Mouse (Mus musculus) forebrain, postnatal 0 days (tissue): ENCODE measurements at regions not wholly inside any gene's neighbourhood (a gene's known extent, or its start where the extent isn't known, plus 50 kb on each side); places are given as distances from the start of the nearest gene placed in this dataset.
"Not testable (repeated sequence)": the region's sequence is repeated elsewhere in the genome, so short reads cannot be mapped to it uniquely, and the experiment has no call there.

Source experiments
- ATAC-seq: fragments of 200-750 bp; cut with Nextera tagmentation; 2 replicates; pipeline ENCODE4 v1.8.0; 2017; ENCODE audit warnings: mild to moderate bottlenecking, moderate library complexity
- DNase-seq: peaks from one replicate; pipeline ENCODE4 v3.0.0-alpha.2; 2015
- H3K27ac ChIP-seq: fragments of 300-500 bp; sonication (generic); 2 replicates; pipeline ENCODE4 v1.5.1; 2014; ENCODE audit warnings: low read depth, mild to moderate bottlenecking, antibody characterized with exemption, low read length, moderate library complexity, mixed read lengths
- H3K27me3 ChIP-seq: fragments of 300-500 bp; sonication (generic); 2 replicates; pipeline ENCODE4 v1.6.1; 2014; ENCODE audit warnings: mild to moderate bottlenecking, low read length, mixed read lengths; ENCODE audit not compliant: insufficient read depth
- H3K36me3 ChIP-seq: fragments of 300-500 bp; sonication (generic); 2 replicates; pipeline ENCODE4 v1.6.1; 2014; ENCODE audit warnings: mild to moderate bottlenecking, moderate library complexity; ENCODE audit not compliant: insufficient read depth
- H3K4me1 ChIP-seq: fragments of 300-500 bp; sonication (generic); 2 replicates; pipeline ENCODE4 v1.6.1; 2014; ENCODE audit warnings: antibody characterized with exemption; ENCODE audit not compliant: insufficient read depth
- H3K4me2 ChIP-seq: fragments of 300-500 bp; sonication (generic); 2 replicates; pipeline ENCODE4 v1.6.1; 2014; ENCODE audit warnings: low read depth, mild to moderate bottlenecking, moderate library complexity
- H3K4me3 ChIP-seq: fragments of 300-500 bp; sonication (generic); 2 replicates; pipeline ENCODE4 v1.5.1; 2014; ENCODE audit warnings: low read depth, low read length, mixed read lengths
- H3K9ac ChIP-seq: fragments of 300-500 bp; sonication (generic); 2 replicates; pipeline ENCODE4 v1.6.1; 2014; ENCODE audit warnings: mild to moderate bottlenecking
- H3K9me3 ChIP-seq: fragments of 300-500 bp; sonication (generic); 2 replicates; pipeline ENCODE4 v1.6.1; 2016; ENCODE audit warnings: low read length
- CTCF ChIP-seq: sonication (generic); IDR thresholded peaks from 2 replicates; pipeline ENCODE4 v1.5.1; 2016; ENCODE audit warnings: antibody characterized with exemption, control low read depth, low read depth
- WGBS: fragments of 180-500 bp; shearing (Covaris S2); extraction: QIAGEN DNeasy Blood & Tissue Kit; methylation state at CpG from one replicate; pipeline ENCODE4 v1.1.7; 2014; 5-methylcytosine and 5-hydroxymethylcytosine counted together

GRCm38 (mm10) chr14:52775816-52776215, 280.3 kb upstream of the Olfr1507 start:
- DNase-seq, H3K27me3 ChIP-seq, H3K9ac ChIP-seq, H3K4me3 ChIP-seq, H3K9me3 ChIP-seq, H3K36me3 ChIP-seq, ATAC-seq, H3K27ac ChIP-seq, H3K4me2 ChIP-seq, H3K4me1 ChIP-seq: not testable (repeated sequence)
- 0 out of 2 replicates have a peak, but pooled peaks have one; percentile 3 for TF ChIP-seq CTCF
- WGBS: 90% methylated on average over 2 of the region's 2 CpGs

- not testable (repeated sequence) for H3K4me3 ChIP-seq, ATAC-seq, DNase-seq, H3K4me1 ChIP-seq, H3K36me3 ChIP-seq, H3K4me2 ChIP-seq, H3K27me3 ChIP-seq, H3K27ac ChIP-seq, H3K9me3 ChIP-seq, H3K9ac ChIP-seq
- WGBS: no CpG with 5 or more reads among the region's 1 CpGs
Observed at GRCm38 (mm10) chr14:52769450-52769849, 273.9 kb upstream of the Olfr1507 start.

- H3K4me1 ChIP-seq, H3K36me3 ChIP-seq, ATAC-seq, H3K27me3 ChIP-seq, H3K9ac ChIP-seq, H3K9me3 ChIP-seq, H3K27ac ChIP-seq, DNase-seq, H3K4me2 ChIP-seq, H3K4me3 ChIP-seq: not testable (repeated sequence)
- 58% methylated on average over 1 of the region's 1 CpGs for WGBS
Observed at GRCm38 (mm10) chr14:52752159-52752558, 256.6 kb upstream of the Olfr1507 start.

GRCm38 (mm10) chr14:52726680-52727079, 231.1 kb upstream of the Olfr1507 start:
- not testable (repeated sequence) for H3K27me3 ChIP-seq, H3K4me1 ChIP-seq, DNase-seq, H3K9me3 ChIP-seq, H3K27ac ChIP-seq, ATAC-seq, H3K36me3 ChIP-seq, H3K4me2 ChIP-seq, H3K9ac ChIP-seq, H3K4me3 ChIP-seq
- WGBS: 65% methylated on average over 2 of the region's 3 CpGs

DNA sequence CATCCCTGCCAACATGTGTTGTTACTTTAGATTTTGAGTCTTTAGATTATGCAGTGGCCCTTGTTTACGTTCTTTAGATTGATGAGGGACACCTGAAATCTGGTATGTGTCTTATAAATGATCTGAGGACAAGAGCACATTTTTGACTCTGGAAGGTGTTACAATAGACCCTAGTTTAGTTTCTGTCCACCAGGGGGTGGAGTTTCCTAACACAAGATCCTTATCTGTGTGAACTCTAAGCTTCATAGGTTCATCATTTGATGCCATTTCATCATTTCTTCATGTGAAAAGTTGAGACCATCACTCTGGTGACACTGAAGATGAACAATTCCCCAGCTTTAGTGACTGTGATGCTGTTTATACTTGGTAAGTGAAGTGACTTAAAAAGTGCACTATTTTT, 229.4 kb upstream of the Olfr1507 start:
- H3K9ac ChIP-seq, H3K27ac ChIP-seq, H3K9me3 ChIP-seq, DNase-seq, H3K4me3 ChIP-seq, ATAC-seq, H3K36me3 ChIP-seq, H3K27me3 ChIP-seq, H3K4me2 ChIP-seq, H3K4me1 ChIP-seq: not testable (repeated sequence)
- 100% methylated on average over 1 of the region's 1 CpGs for WGBS

GRCm38 (mm10) chr14:52720640-52721039, 225.1 kb upstream of the Olfr1507 start:
- Histone ChIP-seq H3K4me2 (no peak overlapping the region), H3K27me3 (no peaks in the 10 kb centered on the region), H3K36me3 (no peaks in the 10 kb centered on the region), H3K9ac (no peak overlapping the region), H3K4me3 (no peak overlapping the region), H3K27ac (no peak overlapping the region), H3K4me1 (no peaks in the 10 kb centered on the region), H3K9me3 (no peaks in the 10 kb centered on the region)
- WGBS: 91% methylated on average over 9 of the region's 9 CpGs
- ATAC-seq (no peak), DNase-seq (no peak)
- no peak for TF ChIP-seq CTCF

GRCm38 (mm10) chr14:52700851-52701250, 205.3 kb upstream of the Olfr1507 start:
- not testable (repeated sequence) for H3K4me2 ChIP-seq, ATAC-seq, DNase-seq, H3K4me1 ChIP-seq, H3K9ac ChIP-seq, H3K27ac ChIP-seq, H3K4me3 ChIP-seq, H3K36me3 ChIP-seq, H3K9me3 ChIP-seq, H3K27me3 ChIP-seq
- WGBS: 94% methylated on average over 1 of the region's 1 CpGs

DNA sequence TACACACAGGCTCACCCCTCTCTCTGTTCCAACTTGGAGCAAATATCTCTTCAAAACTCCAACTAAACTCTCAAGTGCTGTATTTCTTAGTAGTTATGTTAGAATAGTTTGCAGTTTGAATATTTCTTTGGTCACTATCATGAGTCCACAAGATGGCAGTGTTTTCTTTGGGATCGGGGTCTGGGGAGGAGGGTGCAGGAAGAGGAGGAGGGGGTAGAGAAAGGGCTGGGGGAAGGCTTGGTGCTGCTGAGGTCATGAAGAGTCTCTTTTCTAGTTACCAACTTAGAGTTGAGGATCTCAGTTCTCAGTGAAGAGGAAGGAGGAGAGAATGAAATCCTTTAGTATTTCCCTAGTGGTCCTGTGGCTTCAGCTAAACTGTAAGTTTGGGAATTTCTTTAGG, 188.1 kb upstream of the Olfr1507 start:
- H3K9ac ChIP-seq, H3K36me3 ChIP-seq, H3K27ac ChIP-seq, H3K9me3 ChIP-seq, H3K4me3 ChIP-seq, H3K4me1 ChIP-seq, H3K27me3 ChIP-seq, ATAC-seq, H3K4me2 ChIP-seq, DNase-seq: not testable (repeated sequence)
- WGBS: no CpG with 5 or more reads among the region's 1 CpGs
